22 mouse cellular contexts compared by ENCODE assay signal in the genomic region with DNA sequence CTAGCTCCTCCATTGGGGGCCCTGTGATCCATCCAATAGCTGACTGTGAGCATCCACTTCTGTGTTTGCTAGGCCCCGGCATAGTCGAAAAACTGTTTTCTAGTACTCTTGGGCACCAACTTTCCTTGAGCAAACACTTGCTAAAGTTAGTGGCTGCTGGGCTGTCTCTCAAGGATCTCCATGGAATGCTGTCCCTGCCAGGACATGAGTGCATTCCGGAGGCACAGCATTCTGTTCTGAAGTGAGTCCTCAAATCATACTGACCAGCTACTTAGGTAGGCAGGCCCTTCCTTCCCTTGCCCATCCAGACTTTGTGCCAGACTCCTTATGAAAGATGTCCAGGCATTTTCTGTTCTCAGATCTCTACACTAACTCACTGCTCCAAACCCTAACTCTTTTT.
"Had no signal": no experiment of that assay in that cellular context is flagged by ENCODE, and none has a peak within 500 bp of the region (broad histone marks: within the 10 kb centered on the region; RNA-seq: fewer than 3 reads in every experiment).

No protein-coding gene starts in this region.

- H3K9me3 ChIP-seq: intestine, embryonic 15.5 days; kidney, embryonic 15.5 days; limb, embryonic 12.5 days; limb, embryonic 15.5 days; liver, embryonic 12.5 days; liver, embryonic 15.5 days; midbrain, embryonic 12.5 days; midbrain, embryonic 15.5 days; neural tube, embryonic 13.5 days; stomach, embryonic 15.5 days had no signal

- H3K4me1 ChIP-seq: limb, embryonic 12.5 days; midbrain, embryonic 12.5 days; midbrain, embryonic 15.5 days; neural tube, embryonic 13.5 days had no signal

- H3K4me3 ChIP-seq: intestine, embryonic 15.5 days; kidney, embryonic 15.5 days; left cerebral cortex, adult 2 months; limb, embryonic 12.5 days; limb, embryonic 15.5 days; liver, embryonic 12.5 days; liver, embryonic 15.5 days; midbrain, embryonic 12.5 days; midbrain, embryonic 15.5 days; myocyte; neural tube, embryonic 13.5 days; stomach, embryonic 15.5 days had no signal

- H3K36me3 ChIP-seq: intestine, embryonic 15.5 days; kidney, embryonic 15.5 days; limb, embryonic 12.5 days; limb, embryonic 15.5 days; liver, embryonic 12.5 days; liver, embryonic 15.5 days; midbrain, embryonic 12.5 days; midbrain, embryonic 15.5 days; neural tube, embryonic 13.5 days; stomach, embryonic 15.5 days had no signal

- H3K27me3 ChIP-seq: intestine, embryonic 15.5 days; kidney, embryonic 15.5 days; limb, embryonic 12.5 days; limb, embryonic 15.5 days; liver, embryonic 12.5 days; liver, embryonic 15.5 days; midbrain, embryonic 12.5 days; midbrain, embryonic 15.5 days; neural tube, embryonic 13.5 days; stomach, embryonic 15.5 days had no signal

- H3K27ac ChIP-seq: intestine, embryonic 15.5 days; left cerebral cortex, adult 2 months; limb, embryonic 12.5 days; limb, embryonic 15.5 days; macrophage; midbrain, embryonic 12.5 days; midbrain, embryonic 15.5 days; neural tube, embryonic 13.5 days; stomach, embryonic 15.5 days had no signal

- DNase-seq: kidney, adult 11 months; kidney, adult 8-10 months; kidney, postnatal 14 days; kidney, postnatal 4 days; layer of hippocampus, adult 9-11 months; left cerebral cortex, postnatal 4 days; right cerebral cortex, postnatal 25 days; spleen, adult 18-20 months; thymus, postnatal 25 days had no signal

- H3K4me2 ChIP-seq: intestine, embryonic 15.5 days; kidney, embryonic 15.5 days; limb, embryonic 12.5 days; limb, embryonic 15.5 days; liver, embryonic 12.5 days; midbrain, embryonic 12.5 days; midbrain, embryonic 15.5 days; neural tube, embryonic 13.5 days; stomach, embryonic 15.5 days had no signal

- ATAC-seq: midbrain, embryonic 15.5 days had no signal

- H3K9ac ChIP-seq: intestine, embryonic 15.5 days; kidney, embryonic 15.5 days; limb, embryonic 12.5 days; limb, embryonic 15.5 days; liver, embryonic 12.5 days; liver, embryonic 15.5 days; midbrain, embryonic 12.5 days; midbrain, embryonic 15.5 days; neural tube, embryonic 13.5 days; stomach, embryonic 15.5 days had no signal
